Mouse (Mus musculus): ENCODE measurements around the gene Adck1.
A peak's percentile ranks its signal among the peaks of the same experiment; 100 is the strongest.
"Not testable (repeated sequence)": the region's sequence is repeated elsewhere in the genome, so short reads cannot be mapped to it uniquely, and the experiment has no call there.

Adck1 gene

DNA sequence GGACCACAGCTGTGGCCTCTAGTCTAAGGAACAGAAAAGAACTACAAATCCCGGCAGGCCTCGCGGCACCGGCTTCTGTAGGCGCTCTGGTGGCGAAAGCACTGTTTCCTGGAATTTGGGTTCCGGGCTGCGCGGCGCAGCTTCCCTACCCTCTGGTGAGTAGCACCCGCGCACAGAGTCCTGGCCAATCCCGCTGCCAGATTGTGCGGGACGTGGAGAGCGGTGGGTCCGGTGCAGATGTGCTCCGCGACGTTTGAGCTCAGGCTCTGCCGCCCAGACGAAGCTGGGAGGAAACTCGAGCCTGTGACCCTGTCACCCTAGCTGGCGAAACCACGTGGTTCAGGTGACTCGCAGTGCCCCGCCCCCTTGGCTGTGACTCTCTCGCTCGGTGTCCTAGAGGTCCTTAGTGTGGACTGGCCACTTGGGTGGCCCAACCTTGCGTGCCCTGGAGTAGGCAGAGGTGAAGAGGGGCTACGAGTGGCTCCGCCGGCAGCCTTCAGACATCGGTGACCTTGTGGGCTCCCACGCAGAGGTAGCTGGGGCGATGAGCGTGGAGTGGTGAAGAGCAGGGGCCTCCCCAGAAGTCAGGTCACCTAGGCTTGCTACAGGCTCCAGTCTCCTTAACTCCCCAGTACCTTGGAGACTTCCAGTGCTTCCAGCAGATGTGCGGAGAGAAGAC is at the start of gene Adck1:
Gene Adck1, plus strand, starts transcription at position 114 of the 679 bp plus-strand sequence.
- peak; percentile 95 to 96 for DNase-seq

DNA sequence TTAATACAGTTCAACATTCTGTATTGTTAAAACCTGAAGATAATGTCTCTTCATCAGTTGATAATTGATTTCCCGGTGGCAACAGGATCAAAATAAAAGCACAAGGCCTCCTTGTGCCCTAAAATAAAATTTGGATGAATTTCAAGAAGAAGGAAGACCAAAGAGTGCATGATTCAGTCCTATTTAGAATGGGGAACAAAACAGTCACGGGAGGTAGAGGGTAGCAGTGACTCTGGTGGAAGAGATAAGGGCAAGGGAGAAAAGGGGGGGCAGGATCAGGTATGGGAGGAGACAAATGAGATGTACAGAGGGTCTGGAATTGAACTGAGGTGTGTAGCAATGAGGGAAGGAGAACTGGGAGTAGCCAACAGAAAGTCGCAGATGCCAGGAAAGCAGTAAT is 45.8 kb upstream of the Adck1 start:
- no peak for DNase-seq

DNA sequence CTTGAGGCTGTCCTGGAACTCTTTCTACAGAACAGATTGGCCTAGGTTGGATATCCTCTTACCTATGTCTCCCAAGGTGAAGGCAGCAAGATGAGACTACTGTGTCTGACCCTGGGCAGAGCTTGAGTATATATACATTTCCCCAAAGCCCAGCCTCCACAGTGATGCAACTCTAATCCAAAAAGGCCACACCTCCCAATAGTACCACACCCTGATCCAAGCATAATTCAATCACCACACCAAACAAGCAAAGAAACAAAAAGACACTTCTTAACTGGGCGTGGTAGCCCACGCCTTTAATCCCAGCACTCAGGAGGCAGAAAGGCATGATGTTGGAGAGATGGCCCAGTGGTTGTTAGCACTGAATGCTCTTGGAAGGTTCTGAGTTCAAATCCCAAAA is 36.4 kb upstream of the Adck1 start, which contains the start of gene Gm5039:
Gene Gm5039, minus strand, starts transcription at position 101 of the 400 bp plus-strand sequence.
- DNase-seq = not testable (repeated sequence)

DNA sequence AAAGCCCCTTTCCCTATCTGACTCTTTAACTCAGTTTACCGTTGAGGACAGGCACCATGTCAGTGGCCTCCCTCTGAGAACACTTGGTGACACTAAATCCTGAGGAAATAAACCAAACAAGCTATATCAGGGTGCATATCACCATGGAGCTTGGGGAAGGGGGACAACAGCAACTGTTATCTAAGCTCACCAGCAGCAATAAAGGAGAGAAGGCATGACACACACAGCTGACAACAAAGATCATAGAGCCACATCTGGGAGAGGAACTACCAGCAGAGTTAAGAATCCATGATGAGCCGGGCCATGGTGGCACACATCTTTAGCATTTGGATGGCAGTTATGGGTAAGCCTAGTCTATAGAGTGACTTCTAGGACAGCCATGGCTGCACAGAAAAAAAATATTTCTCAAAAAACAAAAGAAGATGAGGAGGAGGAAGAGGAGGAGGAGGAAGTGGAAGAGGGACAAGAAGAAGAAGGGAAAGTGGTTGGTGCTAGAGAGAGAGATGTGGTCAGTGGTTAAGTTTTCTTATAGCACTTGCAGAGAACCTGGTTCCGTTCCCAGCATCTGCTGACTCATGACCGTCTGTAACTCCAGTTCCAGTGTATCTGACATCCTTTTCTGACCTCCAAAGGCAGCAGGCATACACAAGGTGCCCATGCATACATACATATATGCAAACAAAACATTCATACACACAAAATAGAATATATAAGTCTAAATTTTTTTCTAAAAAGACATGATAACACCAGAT is 23.5 kb upstream of the Adck1 start:
- DNase-seq = not testable (repeated sequence)

DNA sequence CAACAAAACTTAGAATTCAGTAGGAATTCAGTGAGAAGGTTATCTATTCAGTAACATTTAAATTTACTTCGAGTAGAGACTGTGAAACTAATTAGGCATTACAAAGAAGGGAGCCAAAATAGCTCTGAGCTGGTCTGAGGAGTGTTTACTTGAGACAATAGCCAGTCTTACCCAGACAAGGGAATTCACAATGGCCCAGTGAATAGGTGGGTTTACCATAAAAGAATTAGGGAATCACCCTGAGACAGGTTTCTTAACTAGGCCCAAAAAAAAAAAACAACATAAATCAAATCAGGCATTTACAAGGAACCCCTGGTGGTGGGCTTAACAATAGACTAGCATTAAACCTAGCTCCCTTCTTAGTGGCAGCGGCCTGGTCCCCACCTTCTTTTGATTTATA is 19.1 kb upstream of the Adck1 start:
- DNase-seq = not testable (repeated sequence)

DNA sequence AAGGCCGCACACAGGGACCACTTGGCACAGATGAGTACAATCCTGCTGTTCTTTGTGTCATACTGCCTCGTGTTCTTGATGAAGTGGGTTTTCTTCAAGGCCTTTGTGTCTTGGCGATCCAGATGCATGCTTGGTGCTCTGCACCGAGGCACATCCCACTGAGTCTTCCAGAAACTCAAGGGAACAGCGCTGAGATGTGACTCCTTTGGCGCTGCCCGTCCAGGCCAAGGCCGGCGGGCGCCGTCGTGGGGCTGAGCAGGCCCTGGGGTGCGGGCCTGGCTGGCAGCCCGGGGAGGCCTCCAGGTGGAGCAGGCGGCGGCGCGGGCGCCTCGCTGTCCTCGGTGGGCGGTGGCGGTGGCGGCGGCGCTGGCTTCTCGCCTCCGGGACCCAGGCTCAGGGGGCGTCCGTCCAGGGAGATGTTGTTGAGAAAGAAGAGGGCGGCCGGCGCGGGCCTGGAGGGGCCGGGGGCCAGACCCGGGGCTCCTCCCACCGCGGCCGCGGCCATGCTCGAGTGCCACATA is 6.1 kb upstream of the Adck1 start:
- no peak for DNase-seq

DNA sequence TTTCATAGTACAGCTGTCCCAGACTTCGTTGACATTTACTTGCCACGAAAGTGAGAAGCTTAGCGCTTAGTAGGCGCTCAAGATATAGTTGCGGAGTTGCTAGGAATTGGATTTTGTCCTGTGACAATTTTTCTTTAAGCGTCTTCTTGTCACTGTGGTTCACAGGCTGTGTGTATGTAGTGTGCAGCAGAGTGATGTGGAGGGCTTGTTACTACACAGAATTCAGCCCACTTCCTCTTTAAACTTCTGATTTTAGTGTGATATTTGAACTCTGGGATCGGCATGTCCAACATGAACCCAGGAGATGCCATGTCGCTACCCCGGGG is 729 bp downstream of the Adck1 start:
- no peak for DNase-seq

DNA sequence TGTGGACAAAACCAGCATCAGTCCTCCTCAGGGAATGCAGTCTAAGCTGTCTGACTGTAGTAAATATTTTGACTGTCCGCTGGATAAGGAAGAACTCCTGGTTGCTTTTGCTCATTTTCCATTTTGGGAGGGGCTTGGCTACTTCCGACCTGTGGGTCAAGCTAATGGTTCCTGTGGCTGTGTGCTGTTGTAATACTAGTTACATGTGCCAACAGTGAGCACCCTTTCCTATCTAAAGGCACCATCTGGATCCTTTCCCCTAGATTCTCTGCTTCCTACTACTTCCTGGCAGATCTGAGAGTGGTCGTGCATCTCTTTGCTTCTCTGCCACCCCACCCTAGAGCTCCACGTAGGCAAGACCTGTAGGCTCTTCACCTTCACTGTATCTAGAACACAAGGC is 7.3 kb downstream of the Adck1 start:
- DNase-seq = no peak

DNA sequence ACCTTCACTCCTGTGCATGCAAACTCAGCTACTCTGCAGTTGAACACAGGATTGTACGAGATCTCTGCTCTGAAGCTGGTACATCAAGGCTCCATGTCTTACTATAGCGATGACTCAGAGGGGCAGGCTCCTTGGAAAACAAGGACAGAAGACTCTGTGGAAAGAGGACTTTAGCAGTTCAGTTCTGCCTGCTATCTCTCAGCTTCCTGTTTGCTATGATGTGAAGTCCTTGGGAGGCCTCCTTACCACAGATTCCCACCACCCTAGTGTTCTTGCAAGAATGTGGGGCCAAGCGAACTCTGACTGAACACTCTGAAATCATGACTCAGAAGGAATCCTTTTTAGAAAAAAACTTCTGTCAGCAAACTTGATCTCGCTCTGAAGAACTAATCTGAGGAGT is 8.3 kb downstream of the Adck1 start:
- no peak for DNase-seq

DNA sequence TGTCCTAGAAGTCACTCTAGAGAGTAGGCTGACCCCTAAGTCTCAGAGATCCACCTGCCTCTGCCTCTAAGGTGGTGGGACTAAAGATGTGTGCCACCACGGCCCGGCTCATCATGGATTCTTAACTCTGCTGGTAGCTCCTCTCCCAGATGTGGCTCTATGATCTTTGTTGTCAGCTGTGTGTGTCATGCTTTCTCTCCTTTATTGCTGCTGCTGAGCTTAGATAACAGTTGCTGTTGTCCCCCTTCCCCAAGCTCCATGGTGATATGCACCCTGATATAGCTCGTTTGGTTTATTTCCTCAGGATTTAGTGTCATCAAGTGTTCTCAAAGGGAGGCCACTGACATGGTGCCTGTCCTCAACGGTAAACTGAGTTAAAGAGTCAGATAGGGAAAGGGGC is 9.3 kb downstream of the Adck1 start:
- DNase-seq = not testable (repeated sequence)

DNA sequence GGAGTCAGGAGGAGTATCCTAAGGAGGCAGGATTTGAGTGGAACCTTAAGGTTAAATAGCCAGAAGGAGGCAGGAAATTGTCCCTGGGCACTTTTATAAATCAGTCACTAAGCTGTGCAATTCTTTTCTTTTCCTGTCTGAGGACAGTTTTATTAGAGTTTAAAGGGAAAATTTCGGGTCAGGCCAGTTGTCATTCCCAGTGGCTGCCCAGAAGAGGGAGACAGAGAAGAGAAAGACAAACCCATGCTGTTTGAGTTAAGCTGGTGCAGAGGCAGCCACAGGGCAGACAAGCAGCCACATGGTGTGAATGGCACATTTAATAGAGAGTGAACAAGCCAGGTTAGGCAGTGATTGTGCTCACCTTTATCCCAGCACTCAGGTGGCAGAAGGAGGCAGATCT is 10.0 kb downstream of the Adck1 start:
- DNase-seq = not testable (repeated sequence)

DNA sequence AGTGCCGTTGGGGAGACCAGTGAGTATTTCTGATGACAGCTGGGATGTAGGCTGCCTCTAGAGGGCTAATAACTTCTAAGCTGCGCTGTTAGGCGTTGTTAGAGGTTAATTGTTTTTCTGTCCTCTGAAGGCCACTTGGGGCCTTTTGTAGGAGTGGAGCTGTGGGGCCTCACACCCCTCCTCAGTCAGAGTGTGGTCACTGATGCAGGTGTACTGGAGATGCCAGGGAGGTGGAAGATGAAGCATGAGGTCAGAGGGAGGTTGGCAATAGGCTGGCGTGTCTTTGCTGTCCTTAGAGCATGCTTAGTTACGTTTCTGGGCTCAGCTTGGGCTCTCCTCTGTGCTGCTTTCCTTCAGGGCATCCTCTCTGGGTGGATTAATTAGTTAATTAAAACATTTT is 11.7 kb downstream of the Adck1 start:
- DNase-seq = no peak

DNA sequence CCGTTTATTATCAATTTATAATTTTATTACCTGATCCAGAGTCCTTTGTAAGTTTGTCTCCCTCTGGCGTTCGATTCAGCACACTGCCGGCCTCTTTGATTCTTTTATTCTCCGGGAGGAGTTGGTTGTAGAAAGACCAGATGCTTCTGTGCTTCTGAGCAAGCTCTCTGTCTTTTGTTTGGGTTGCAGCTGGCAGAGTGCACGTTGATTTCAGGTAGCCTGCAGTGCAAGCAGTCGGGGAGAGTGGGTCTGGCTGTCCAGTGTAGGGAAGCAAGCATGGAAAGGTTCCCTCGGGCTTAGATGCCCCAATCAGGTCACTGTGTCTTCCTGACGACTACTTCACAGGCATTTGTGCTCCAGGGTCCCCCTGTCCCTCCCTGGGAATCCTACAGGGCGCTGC is 16.5 kb downstream of the Adck1 start:
- DNase-seq = peak in 1 of 2 experiments; percentile 38

DNA sequence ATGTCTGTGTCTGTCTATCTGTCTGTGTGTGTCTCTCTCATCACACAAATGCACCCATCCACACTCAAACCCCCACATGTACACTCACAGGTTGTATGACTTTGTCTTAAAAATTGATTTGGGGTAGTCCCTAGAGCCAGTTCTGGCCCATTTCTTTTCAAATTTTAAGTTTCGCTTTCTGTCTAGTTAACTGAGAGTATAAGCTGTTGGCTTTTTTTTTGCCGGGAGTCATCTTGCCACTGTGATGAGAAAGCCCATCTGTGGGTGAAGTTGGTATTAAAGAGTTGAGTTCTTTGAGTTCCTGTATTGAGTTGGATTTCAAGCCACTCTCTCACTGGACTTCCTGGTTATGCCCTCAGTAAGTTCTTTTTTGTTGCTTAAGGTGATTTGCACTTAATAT is 17.9 kb downstream of the Adck1 start:
- DNase-seq = no peak

DNA sequence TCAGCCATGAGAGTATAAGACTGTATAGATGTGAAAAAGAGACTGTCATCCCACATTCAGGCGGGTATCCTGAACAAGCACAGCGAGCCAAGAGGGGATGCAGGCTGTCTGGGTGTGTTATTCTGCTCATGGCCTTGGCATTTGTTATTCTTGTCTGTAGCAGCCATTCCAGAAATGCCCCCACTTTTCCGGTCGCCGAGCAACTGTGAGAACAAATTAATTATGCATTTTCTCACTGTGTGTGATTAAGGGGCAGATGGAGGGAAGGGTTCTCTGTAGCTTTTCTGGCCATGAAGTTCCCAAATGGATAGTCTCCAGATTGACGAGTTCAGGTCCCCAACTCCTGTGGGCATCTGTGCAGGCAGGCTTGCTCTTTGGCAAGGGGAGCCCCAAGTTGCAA is 28.5 kb downstream of the Adck1 start:
- DNase-seq = no peak

DNA sequence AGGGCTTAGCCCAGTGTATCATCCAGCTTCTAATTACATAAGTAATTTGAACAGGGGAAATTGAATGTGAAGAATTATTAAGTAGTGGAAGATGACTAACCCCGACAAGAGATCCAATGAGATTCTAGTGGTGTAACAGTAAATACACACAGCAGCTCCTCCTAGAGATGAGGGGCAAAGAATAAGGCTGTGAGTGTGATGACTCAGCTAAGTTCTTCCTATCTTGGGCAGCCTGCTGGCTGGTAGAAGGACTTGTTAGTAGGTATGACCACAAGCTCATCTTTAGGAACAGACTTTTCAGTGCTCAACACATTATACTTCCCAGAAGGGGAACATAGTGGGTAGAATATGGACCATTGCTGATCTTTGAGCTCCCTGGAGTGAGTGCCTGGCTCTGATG is 38.3 kb downstream of the Adck1 start:
- DNase-seq = no peak

DNA sequence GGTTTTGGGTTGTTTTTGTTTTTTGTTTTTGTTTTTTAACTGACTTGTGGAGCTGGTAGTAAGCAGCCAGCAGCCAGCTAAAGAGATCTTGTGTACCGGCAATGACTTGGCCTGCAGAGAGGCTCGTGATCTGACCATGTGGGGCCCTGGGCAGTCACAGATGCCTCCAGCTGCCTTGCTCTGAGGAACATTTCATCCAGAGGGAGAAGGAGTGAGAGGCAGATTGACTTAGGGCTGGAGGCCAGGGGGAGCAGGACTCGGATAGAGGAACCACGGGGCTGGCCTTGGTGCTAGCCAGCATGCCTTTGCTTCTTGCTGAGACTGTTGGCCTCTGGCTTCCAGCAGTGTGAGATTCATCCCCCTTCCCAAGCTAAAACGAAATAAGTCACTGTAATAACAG is 43.2 kb downstream of the Adck1 start:
- no peak for DNase-seq

DNA sequence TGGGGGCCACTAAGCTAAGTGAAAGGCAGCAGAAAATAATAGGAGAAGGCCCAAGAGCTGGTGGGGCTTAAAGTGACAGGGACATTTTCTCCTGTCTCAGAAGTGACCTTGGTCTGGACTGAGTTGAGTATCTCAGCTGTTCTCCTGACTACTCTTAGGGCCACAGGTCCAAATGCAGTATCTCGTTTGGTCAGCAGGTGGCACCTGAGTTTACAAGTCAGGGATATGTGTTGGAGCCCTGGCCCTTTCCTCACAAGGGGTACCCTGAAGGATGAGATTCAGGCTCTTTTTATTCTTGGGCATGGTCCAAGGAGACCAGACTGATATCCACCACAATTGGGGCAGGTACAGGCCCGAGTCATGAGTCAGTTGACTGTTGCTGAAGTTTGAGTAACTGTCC is 44.8 kb downstream of the Adck1 start:
- peak; percentile 75 to 85 for DNase-seq

DNA sequence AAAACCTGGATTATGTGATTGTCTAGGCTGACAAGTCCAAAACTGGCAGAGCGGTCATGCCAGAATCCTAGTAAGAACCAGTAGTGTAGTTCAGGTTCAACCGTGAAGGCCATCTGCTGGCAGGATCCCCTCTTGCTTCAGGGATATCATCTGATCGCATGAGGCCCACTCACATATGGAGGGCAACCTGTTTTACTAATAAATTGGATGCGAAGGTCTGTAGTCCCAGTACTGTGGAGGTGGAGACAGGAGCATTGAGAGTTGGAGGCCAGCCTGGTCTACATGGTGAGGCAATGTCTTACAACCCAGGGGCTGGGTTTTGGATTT is 47.6 kb downstream of the Adck1 start:
- no peak for DNase-seq

DNA sequence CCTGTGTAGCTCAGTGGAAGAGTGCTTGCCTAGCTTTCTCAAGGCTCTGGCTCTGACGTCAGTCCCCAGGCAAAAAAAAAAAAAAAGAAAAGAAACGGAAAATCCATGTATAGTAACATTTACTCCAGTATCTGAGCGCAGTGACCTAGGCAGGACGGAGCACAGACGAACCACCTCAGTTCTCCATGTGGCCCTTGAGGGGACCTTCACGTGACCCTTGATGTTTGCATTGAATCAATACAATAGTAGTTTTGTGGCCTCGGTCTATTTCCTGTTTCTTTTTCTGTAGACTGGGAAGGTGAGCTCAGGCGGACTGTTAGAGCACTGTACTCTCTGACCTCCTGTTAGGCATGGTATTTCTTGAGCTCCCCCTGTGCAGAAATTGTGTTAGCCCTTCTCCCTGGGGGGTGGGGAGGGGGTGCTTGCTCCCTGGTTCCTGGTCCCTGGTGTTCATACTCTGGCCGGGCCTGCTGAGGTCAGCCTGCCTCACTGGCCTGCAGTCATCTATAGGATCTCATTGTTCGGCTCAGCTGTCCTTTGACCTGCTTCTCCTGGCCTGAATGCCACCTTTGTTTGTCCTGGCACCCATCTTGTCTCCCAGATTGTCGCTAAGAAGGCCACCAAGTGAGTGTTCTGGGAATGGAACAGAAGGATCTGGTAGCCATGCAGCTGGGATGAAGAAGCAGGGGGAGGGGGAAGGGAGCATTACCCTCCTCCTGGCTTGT is 48.1 kb downstream of the Adck1 start:
- DNase-seq = no peak

DNA sequence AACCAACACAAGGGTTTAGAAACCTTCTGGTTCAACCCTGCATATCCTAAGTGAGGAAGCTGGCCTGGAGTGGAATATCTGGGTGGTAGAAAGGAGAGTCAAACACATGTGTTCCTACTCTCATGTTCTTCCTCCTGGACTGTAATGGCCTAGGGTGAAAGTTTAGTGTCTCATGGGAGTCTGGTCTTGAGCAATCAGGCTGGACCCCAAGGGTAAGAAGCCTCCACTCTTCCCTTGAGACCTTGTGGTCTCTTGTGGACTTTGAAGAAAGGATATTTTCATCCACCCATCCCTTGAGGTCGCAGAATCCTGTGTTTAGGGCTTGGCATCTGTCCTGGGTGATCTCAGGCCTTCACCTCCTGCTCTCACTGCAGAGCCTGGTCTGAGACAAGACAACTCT is 52.9 kb downstream of the Adck1 start:
- DNase-seq = no peak

DNA sequence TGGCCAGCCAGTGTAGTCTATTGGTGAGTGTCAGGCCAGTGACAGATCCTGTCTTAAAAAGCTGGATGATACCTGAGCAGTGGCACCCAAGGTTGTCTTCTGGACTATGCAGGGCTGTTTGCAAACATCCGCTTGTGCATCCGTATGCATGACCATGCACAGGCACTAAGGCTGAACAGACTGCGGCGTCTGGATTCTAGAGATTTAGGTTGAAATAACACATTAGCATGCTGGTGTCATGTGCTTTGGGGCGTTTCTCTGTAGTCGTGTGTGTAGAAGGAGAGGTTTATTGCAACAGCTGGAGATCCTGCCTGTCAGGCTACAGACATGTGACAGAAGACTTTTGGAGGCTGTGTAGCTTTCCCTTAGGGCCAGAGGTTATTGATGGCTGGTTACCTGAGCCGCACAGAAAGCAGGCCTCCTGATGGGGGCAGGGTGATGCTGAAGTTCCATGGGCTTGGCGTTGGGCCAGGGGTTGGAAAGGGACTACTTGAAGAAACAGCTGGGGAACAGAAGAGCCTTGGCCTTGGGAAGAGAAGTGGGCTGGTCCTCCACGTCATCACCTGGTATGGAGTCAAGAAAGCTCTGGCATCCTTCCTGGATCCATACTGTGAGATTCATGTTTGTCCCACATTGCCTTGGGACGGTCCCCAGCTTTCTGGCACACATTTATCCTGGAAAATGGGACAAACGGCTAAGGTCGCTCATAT is 59.7 kb downstream of the Adck1 start:
- DNase-seq = peak; percentile 38 to 60

DNA sequence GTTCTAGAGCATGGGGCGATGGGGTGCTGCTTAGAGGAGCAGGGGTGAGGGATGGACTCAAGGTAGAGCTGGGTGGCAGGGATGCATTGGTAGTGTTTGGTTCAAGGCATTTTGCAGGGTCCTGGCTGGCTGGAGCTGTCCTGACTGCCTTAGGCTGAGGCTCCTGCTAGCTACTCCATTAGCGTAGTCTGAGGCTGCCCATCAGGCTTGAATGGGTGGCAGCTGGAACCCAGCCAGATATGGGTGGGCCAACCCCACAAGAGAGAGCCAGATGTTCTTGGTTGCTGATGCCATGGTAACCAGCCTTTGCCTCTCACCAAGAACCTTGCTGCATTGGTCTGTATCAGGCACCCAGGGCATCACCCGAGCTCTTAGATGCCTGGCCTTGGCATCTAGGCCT is 66.6 kb downstream of the Adck1 start:
- DNase-seq = no peak
